Mouse (Mus musculus) intestine, embryonic 16.5 days (tissue): ENCODE measurements around the gene Gm10972. TPM values are rescaled to one million over a fixed set of nuclear protein-coding genes. Genes with fewer than 3 reads are reported as not detected.

Experiments used
- polyA plus RNA-seq: library from polyadenylated mRNA; unstranded; fragments of >200 nt; fragmentation: Nextera tagmentation; extraction: Ambion mirVana; gene quantifications from 2 replicates; pipeline ENCODE4 v1.2.1, GENCODE M21; 2015

Gm10972 gene
- polyA plus RNA-seq, 1 experiment from 2014 or later: not detected

Other genes starting within 250 kb of the Gm10972 start
- 0.48 and 0.54 TPM in 2 replicates for gene Lingo4, start 244.6 kb upstream of the Gm10972 start, polyA plus RNA-seq
- gene Tdrkh, start 229.8 kb upstream of the Gm10972 start, polyA plus RNA-seq: 9.0 and 10.3 TPM in 2 replicates
- 68.1 and 77.6 TPM in 2 replicates for gene Mrpl9, start 199.8 kb upstream of the Gm10972 start, polyA plus RNA-seq
- gene Oaz3, start 199.2 kb upstream of the Gm10972 start, polyA plus RNA-seq: 0.17 and 0.23 TPM in 2 replicates
- 18.8 and 24.1 TPM in 2 replicates for gene Celf3, start 164.8 kb upstream of the Gm10972 start, polyA plus RNA-seq
- 5.4 TPM in 2 replicates for gene Riiad1, start 162.8 kb upstream of the Gm10972 start, polyA plus RNA-seq
- 26.7 and 27.4 TPM in 2 replicates for gene Snx27, start 60.4 kb upstream of the Gm10972 start, polyA plus RNA-seq
- 11.6 and 12.5 TPM in 2 replicates for gene Tuft1, start 15.8 kb downstream of the Gm10972 start, polyA plus RNA-seq
- 7.0 and 7.1 TPM in 2 replicates for gene Selenbp2, start 50.4 kb downstream of the Gm10972 start, polyA plus RNA-seq
- 80.9 and 90.7 TPM in 2 replicates for gene Cgn, start 143.4 kb downstream of the Gm10972 start, polyA plus RNA-seq
- gene Pogz, start 194.5 kb downstream of the Gm10972 start, polyA plus RNA-seq: 9.2 and 9.9 TPM in 2 replicates
- 299 and 315 TPM in 2 replicates for gene Psmb4, start 243.8 kb downstream of the Gm10972 start, polyA plus RNA-seq